Mouse (Mus musculus): Measurements from ENCODE around the gene Tbc1d2.

Tbc1d2 gene

DNA sequence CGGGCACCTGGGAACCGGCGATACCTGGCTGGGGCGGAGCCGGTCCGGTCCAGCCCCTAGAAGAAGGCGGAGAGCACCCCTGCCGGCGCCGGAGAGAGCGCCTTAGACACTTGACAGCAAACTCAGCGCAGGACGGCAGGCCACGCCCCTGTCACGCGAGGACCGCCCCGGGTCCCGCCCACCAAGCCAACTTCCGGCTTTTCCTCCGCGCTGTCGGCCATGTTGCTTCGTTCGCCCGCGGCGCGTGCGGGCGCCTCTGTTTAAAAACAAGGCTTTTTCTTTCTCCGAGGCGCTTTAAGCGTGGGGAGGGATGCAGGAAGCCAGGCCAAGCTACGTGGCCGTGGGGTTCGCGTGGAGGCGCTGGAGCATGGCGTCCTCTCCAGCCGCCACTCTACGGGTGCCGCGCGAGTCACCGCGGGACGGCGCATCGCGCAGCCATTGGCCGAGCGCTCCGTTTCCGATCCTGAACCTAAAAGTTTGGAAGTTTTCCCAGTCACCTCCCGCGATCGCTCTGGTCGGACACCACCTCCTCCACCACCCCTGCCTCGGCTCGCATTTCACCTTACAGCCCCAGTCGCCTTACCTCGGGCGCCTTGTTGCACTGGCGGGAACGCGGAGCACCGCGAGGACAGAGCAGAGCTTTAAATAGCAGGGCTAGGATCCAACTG, at the start of gene Tbc1d2:
Gene Tbc1d2 (minus strand): TSS at position 124 of the 668 bp plus-strand sequence.
- peak; percentile 93 to 96 for DNase-seq (ENCODE audit: low spot score in 2 of 2)

DNA sequence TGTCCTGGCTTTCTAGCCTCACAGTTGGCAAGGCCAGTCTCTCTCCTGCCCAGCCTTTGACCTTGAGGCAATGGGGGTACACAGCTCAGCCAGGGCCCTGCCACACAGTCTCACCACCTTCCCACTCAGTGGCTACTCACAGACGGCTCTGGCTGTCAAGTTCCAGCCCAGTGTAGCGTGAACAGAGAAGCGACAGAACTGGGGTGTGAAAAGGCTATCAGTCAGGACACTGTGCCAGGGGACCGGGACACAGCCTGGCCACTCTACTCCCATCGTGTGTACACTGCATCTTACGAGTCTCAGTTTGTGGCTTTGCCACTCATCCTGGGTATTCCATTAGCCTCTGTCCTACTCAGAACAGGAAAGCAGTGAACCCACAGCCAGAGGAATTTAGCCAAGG, 46.5 kb upstream of the Tbc1d2 start:
- DNase-seq (ENCODE audit: low spot score in 2 of 2), result no peak

DNA sequence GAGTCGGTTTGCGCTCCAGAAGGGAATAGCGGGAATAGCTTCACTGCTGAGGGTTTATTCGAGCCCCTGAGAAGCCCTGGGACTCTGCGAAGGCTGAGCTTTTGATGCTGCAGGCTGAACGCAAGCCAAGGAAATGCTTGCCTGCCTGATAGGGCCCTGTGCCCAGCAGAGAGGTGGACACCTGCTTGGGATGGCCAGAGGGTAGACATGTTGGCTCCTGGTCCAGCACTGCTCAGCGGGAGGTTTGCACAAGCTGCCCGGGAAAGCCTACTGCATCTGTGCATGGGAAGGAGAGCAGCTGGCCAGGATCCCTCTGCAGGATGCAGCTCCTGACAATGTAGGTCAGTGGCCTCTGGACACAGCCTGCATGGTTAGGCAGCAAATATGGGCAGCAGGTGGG, 40.6 kb upstream of the Tbc1d2 start:
- DNase-seq (ENCODE audit: low spot score in 2 of 2), result no peak

DNA sequence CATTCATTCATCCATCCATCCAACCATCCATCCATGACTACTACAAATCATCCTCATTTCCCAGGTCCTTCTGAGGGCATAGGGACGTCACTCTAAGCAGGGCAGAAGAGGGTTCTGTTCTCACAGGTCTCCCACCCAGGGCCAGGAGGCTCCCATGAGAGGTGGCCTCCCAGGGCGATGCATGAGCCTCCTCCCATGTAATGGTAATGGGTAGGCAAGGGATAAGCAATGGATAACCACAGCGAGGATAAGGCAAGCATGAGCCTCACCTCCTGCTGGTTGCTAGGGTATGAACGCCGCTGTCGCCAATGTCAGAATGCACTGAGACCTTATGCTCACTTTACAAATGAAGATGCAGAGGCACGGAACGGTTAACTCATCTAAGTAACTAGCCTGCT, 40.0 kb upstream of the Tbc1d2 start:
- DNase-seq (ENCODE audit: low spot score in 2 of 2), result no peak

GRCm38 (mm10) chr4:46689397-46690022, 39.5 kb upstream of the Tbc1d2 start:
- DNase-seq (ENCODE audit: low spot score in 2 of 2), result peak; percentile 42 to 60

- DNase-seq (ENCODE audit: low spot score in 2 of 2), result no peak
These were observed 38.3 kb upstream of the Tbc1d2 start for GRCm38 (mm10) chr4:46688213-46688832.

DNA sequence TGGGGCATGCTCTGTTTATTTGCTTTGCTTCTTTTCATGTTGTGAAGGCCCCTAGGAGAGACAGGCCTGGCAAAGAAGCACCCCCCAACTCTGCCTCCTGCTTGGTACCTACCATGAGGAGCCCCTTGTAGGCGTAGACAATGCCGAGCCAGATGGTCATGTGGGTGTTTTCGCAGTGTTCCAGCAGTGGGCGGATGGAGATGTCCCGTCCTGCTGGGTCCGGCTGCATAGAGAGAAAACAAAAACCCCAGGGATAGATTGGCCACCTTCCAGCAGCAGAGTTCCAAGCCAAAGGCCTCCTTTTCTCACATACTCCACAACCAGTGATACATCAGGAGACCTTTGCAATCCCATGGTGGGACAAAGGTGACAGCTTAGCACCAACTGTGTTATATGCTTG, 34.2 kb upstream of the Tbc1d2 start:
- DNase-seq (ENCODE audit: low spot score in 2 of 2), result no peak

DNA sequence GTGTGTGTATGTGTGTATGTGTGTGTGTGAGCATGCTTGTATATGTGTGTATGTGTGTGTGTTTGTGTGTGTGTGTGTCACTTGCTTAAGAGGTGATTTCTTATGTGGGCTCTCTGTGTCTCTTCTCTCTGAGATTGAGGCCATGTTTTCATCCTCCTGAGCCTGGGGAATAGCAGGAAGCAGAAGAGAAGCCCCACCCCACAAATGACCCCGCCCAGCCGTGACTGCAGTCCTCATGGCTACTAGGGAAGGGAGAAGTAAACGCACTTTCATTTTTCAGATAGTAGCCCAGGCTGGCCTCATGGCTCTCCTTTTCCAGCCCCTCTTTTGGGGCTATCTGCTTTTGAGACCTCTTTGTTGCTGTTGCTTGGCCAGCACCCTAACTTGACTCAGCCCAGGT, 26.6 kb upstream of the Tbc1d2 start:
- DNase-seq (ENCODE audit: low spot score in 2 of 2), result no peak

- DNase-seq (ENCODE audit: low spot score in 2 of 2), result no peak
These were observed 26.0 kb upstream of the Tbc1d2 start for GRCm38 (mm10) chr4:46675992-46676391.

GRCm38 (mm10) chr4:46675272-46675785, 25.3 kb upstream of the Tbc1d2 start:
- DNase-seq (ENCODE audit: low spot score in 2 of 2), result no peak

DNA sequence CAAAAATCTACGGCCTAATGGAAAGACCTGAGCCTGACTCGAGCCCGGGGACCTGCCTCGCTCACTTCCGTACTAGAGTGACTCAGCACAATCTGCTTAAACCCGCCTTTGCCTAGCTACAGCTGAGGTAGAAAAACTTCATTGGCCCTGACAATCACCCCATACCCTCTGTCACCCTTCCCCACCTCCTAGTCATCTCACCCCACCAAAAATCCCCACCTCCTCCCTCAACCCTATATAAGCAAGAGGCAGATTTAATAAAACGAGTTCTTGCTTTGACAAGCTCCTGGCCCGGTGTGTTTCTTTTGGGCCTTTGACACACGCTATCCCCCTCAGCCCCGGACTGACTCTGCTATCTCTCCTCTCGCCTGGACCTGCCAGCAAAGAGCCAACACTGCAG, 18.6 kb upstream of the Tbc1d2 start:
- no peak for DNase-seq (ENCODE audit: low spot score in 2 of 2)

- DNase-seq (ENCODE audit: low spot score in 2 of 2), result no peak
These were observed 16.4 kb upstream of the Tbc1d2 start for GRCm38 (mm10) chr4:46666420-46666819.

GRCm38 (mm10) chr4:46665371-46665774, 15.4 kb upstream of the Tbc1d2 start:
- peak in 1 of 2 experiments; percentile 11 for DNase-seq (ENCODE audit: low spot score in 2 of 2)

- no peak for DNase-seq (ENCODE audit: low spot score in 2 of 2)
These were observed 14.4 kb upstream of the Tbc1d2 start for GRCm38 (mm10) chr4:46664123-46665009.

DNA sequence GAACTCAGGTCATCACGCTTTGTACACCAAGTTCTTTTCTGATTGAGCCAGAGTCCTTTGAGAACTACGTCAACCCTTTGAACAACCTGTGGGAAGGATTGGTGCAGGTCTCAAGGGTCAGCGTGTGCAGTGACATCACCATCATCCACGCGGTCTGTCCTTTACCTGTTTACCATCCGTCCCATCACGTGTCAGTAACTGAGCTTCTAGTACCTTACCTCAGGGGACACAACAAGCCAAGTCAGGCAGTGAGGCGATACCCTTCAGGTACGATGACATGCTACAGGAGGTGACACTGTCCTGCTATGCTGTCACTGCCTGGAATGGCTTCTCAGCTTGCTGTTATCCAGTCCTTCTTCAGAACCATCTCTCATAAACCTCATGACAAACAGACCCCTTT, 11.4 kb upstream of the Tbc1d2 start:
- DNase-seq (ENCODE audit: low spot score in 2 of 2), result no peak

- DNase-seq (ENCODE audit: low spot score in 2 of 2), result no peak
These were observed 8.9 kb upstream of the Tbc1d2 start for GRCm38 (mm10) chr4:46658946-46659345.

DNA sequence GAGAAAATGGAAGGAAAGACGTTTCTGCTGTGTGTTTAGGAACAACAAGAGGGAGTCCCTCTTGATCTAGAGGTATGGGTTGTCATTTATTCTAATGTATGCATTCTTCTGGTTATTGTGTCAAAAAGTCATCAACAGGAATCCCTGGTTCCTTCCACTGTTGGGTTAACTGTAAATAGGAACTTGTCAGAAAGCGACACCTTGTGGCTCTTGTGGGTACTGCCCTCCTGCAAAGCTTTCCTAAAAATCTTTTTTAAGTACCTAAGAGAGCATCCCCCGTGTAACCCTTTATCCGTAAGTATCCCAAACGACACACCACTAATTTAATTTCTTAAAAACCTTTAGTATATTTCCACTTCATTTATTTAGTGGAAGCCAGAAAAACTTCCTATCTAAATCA, 7.1 kb upstream of the Tbc1d2 start:
- peak; percentile 56 to 78 for DNase-seq (ENCODE audit: low spot score in 2 of 2)

- DNase-seq (ENCODE audit: low spot score in 2 of 2), result no peak
These were observed 5.9 kb upstream of the Tbc1d2 start for GRCm38 (mm10) chr4:46655956-46656355.

DNA sequence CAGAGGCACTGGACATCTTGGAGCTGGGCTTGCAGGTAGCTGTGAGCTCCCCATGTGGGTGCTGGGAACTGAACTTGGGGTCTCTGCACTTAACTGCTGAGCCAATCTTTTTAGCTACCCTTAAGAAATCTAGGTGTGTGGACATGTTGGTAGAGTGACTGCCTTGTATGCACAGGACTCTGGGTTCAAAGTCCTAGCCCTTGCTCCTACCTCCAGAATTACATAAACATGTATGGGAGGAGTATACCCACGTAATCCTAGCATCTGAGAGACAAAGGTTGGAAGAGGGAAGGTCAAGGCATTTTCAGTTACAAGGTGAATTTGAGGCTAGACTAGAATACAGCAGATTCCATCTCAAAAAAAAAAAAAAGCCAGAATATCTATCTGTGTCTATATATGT, 5.3 kb upstream of the Tbc1d2 start:
- DNase-seq (ENCODE audit: low spot score in 2 of 2), result no peak

GRCm38 (mm10) chr4:46649161-46649560, 848 bp downstream of the Tbc1d2 start:
- no peak for DNase-seq (ENCODE audit: low spot score in 2 of 2)

DNA sequence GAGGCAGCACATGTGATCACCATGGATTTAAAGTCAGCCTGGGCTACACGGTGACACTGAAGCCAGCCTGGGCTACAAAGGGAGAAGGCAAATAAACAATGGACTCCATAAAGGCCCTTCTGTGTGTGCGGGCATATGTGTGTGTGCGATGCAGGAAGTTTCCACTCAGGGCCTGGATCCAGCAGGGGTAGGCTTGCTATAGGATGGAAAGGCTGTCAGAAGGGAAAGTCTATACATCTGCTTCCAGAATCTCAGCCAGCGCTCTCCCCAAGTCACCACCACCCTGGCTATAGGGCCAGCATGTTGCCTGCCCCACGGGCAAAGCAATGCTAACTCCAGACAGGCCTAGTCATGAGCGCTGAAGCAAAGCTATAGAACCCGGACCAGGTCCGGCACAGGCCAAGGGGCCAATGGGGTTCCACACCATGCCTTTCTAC, 6.3 kb downstream of the Tbc1d2 start:
- no peak for DNase-seq (ENCODE audit: low spot score in 2 of 2)
